Mouse (Mus musculus) bone marrow, adult 2 months (tissue): ENCODE results near the gene Atp8b5.

Source experiments
- CTCF ChIP-seq: fragments of 200-500 bp; IDR thresholded peaks from 2 replicates; pipeline ENCODE4 v1.5.1; 2011; ENCODE audit warnings: low read length, control low read depth; ENCODE audit not compliant: control insufficient read depth, insufficient read depth
- POLR2A ChIP-seq: fragments of 200-500 bp; IDR thresholded peaks from 2 replicates; pipeline ENCODE4 v1.6.1; 2011; ENCODE audit warnings: low read depth, mild to moderate bottlenecking, control low read depth, low read length, borderline replicate concordance; ENCODE audit not compliant: control insufficient read depth

GRCm38 (mm10) chr4:43380951-43381350, 114.0 kb downstream of the Atp8b5 start:
- no peak for TF ChIP-seq POLR2A
- no peak for TF ChIP-seq CTCF
